Mouse (Mus musculus): Measurements from ENCODE around the gene Mcoln3. TPM values are rescaled to one million over a fixed set of nuclear protein-coding genes. Genes with fewer than 3 reads are reported as not detected.

The Mcoln3 gene
- polyA plus RNA-seq, 1 experiment from 2014 or later = 4.8 TPM

GRCm38 (mm10) chr3:146152913-146153312 lies 35.7 kb downstream of the Mcoln3 start:
- 78% methylated on average over 2 of the region's 2 CpGs for WGBS
- no peak overlapping the region for H3K27ac ChIP-seq (ENCODE audit: low read depth, low read length)
- DNase-seq (ENCODE audit: low spot score) (no peak), ATAC-seq (replicated peaks; ENCODE audit: low FRiP score) (no peak)
- no peak overlapping the region for H3K4me3 ChIP-seq (ENCODE audit: low read depth, low read length)
- H3K9ac ChIP-seq (ENCODE audit: low read length) = no peak overlapping the region
- peaks cover 5% of the 10 kb centered on the region; the same call in 1 of the 2 replicates for H3K4me1 ChIP-seq (replicated peaks; ENCODE audit: control insufficient read depth, insufficient read depth, low read length)
- H3K36me3 ChIP-seq (ENCODE audit: control insufficient read depth, insufficient read depth, low read length) = no peaks in the 10 kb centered on the region
- no peak overlapping the region for H3K4me2 ChIP-seq (ENCODE audit: low read depth, low read length, severe bottlenecking)
- H3K27me3 ChIP-seq (ENCODE audit: control insufficient read depth, insufficient read depth, low read length) = 0 out of 2 replicates have a peak, but pooled peaks cover 6% of the 10 kb centered on the region
- no peaks in the 10 kb centered on the region for H3K9me3 ChIP-seq (ENCODE audit: control insufficient read depth, low read length)

DNA sequence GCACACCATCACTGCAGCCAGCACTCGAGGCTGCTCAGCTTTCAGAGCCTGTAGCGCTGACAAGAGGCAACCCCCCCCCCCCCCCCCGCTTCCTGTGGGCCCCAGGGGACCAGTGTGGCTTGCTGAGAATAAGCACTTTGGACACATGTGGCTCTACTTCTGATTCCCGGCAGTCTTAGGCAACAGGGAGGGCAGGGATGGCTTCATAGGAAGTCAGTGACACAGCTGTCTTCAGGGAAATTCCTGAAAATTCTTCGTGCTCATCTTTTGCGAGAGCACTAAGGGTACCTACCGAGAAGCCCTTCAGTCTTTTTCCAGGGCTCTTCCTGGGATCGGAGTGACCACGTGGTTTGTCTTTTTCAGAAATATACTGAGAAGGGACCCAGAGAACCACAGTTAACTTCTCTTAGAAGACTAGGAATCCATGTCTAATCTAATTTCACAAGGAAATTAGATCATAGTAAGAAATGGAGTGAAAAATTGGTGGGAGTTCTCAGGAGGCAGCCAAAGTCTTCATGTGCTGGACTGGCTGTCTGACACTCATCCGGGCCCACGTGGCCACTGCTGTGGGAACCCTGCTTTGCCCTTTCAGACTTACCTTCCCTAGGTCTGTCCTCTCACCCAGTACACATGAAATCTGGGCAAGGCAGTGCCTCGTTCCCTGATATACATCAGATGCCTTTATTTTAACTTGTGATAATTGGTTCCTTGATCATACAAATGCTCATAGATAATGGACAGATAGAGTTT lies 36.8 kb downstream of the Mcoln3 start:
- Histone ChIP-seq H3K9ac (ENCODE audit: low read length) (no peak overlapping the region), H3K4me3 (ENCODE audit: low read depth, low read length) (no peak overlapping the region), H3K27ac (ENCODE audit: low read depth, low read length) (no peak overlapping the region; the same call in 1 of the 2 replicates), H3K27me3 (ENCODE audit: control insufficient read depth, insufficient read depth, low read length) (0 out of 2 replicates have a peak, but pooled peaks cover 6% of the 10 kb centered on the region), H3K9me3 (ENCODE audit: control insufficient read depth, low read length) (no peaks in the 10 kb centered on the region), H3K4me2 (ENCODE audit: low read depth, low read length, severe bottlenecking) (no peak overlapping the region), H3K4me1 (replicated peaks; ENCODE audit: control insufficient read depth, insufficient read depth, low read length) (peaks cover 5% of the 10 kb centered on the region; the same call in 1 of the 2 replicates), H3K36me3 (ENCODE audit: control insufficient read depth, insufficient read depth, low read length) (no peaks in the 10 kb centered on the region)
- ATAC-seq (replicated peaks; ENCODE audit: low FRiP score) = no peak
- DNase-seq (ENCODE audit: low spot score) = peak; percentile 60
- 44% methylated on average over 11 of the region's 12 CpGs for WGBS

- Histone ChIP-seq H3K36me3 (ENCODE audit: control insufficient read depth, insufficient read depth, low read length) (no peaks in the 10 kb centered on the region), H3K27ac (ENCODE audit: low read depth, low read length) (no peak overlapping the region), H3K4me1 (replicated peaks; ENCODE audit: control insufficient read depth, insufficient read depth, low read length) (no peaks in the 10 kb centered on the region), H3K4me3 (ENCODE audit: low read depth, low read length) (no peak overlapping the region), H3K27me3 (ENCODE audit: control insufficient read depth, insufficient read depth, low read length) (0 out of 2 replicates have a peak, but pooled peaks cover 3% of the 10 kb centered on the region), H3K9me3 (ENCODE audit: control insufficient read depth, low read length) (no peaks in the 10 kb centered on the region), H3K9ac (ENCODE audit: low read length) (no peak overlapping the region), H3K4me2 (ENCODE audit: low read depth, low read length, severe bottlenecking) (no peak overlapping the region)
- DNase-seq (ENCODE audit: low spot score) (no peak), ATAC-seq (replicated peaks; ENCODE audit: low FRiP score) (no peak)
- whole genome bisulfite sequencing = 83% methylated on average over 13 of the region's 13 CpGs
Observed at GRCm38 (mm10) chr3:146155628-146156576, 38.7 kb downstream of the Mcoln3 start.

DNA sequence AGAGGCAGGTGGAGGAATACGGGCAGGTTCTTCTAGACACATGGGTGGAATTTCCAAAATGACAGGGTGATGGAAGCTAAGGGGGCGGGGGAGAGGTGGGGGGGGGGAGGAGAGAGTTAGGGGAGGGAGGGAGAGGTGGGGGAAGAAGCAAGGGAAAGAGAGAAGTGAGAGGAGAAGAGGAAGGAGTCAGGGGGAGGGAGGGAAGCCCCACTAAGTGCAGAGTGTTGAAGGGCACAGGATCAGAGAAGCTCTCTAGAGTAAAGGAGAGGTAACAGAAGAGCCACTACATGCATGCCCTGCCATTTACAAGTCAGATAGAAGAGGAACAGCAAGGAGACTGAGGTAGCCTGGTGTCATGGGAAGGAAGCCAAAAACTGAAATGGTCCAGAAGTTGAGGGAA lies 39.6 kb downstream of the Mcoln3 start:
- no peaks in the 10 kb centered on the region for H3K9me3 ChIP-seq (ENCODE audit: control insufficient read depth, low read length)
- 92% methylated on average over 2 of the region's 2 CpGs for WGBS
- ATAC-seq (replicated peaks; ENCODE audit: low FRiP score) (no peak), DNase-seq (ENCODE audit: low spot score) (no peak)
- H3K27ac ChIP-seq (ENCODE audit: low read depth, low read length) = no peak overlapping the region
- H3K27me3 ChIP-seq (ENCODE audit: control insufficient read depth, insufficient read depth, low read length) = no peaks in the 10 kb centered on the region
- no peaks in the 10 kb centered on the region for H3K4me1 ChIP-seq (replicated peaks; ENCODE audit: control insufficient read depth, insufficient read depth, low read length)
- no peaks in the 10 kb centered on the region for H3K36me3 ChIP-seq (ENCODE audit: control insufficient read depth, insufficient read depth, low read length)
- no peak overlapping the region for H3K4me2 ChIP-seq (ENCODE audit: low read depth, low read length, severe bottlenecking)
- no peak overlapping the region for H3K4me3 ChIP-seq (ENCODE audit: low read depth, low read length)
- no peak overlapping the region for H3K9ac ChIP-seq (ENCODE audit: low read length)

GRCm38 (mm10) chr3:146158039-146158438 lies 40.8 kb downstream of the Mcoln3 start:
- Histone ChIP-seq H3K27ac (ENCODE audit: low read depth, low read length) (no peak overlapping the region), H3K36me3 (ENCODE audit: control insufficient read depth, insufficient read depth, low read length) (no peaks in the 10 kb centered on the region), H3K4me3 (ENCODE audit: low read depth, low read length) (no peak overlapping the region), H3K4me1 (replicated peaks; ENCODE audit: control insufficient read depth, insufficient read depth, low read length) (no peaks in the 10 kb centered on the region), H3K27me3 (ENCODE audit: control insufficient read depth, insufficient read depth, low read length) (no peaks in the 10 kb centered on the region), H3K4me2 (ENCODE audit: low read depth, low read length, severe bottlenecking) (no peak overlapping the region), H3K9ac (ENCODE audit: low read length) (no peak overlapping the region), H3K9me3 (ENCODE audit: control insufficient read depth, low read length) (no peaks in the 10 kb centered on the region)
- DNase-seq (ENCODE audit: low spot score) (no peak), ATAC-seq (replicated peaks; ENCODE audit: low FRiP score) (no peak)
- 76% methylated on average over 4 of the region's 4 CpGs for WGBS

DNA sequence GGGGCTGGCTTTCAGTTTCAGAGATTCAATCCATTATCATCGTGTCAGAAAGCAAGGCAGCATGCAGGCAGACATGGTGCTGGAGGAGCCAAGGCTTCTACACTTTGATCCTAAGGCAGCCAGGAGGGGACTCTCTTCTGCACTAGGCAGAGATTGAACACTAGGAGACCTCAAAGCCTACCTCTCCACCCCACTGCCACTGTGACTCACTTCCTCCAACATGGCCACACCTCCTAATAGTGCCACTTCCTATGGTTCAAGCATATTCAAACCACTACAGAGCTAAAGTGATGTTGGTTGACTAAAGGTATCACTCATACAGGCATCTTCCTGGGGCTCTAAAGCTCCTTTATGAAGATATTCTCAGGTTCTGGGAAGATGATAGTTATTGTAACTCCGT lies 42.1 kb downstream of the Mcoln3 start:
- Histone ChIP-seq H3K9ac (ENCODE audit: low read length) (no peak overlapping the region), H3K9me3 (ENCODE audit: control insufficient read depth, low read length) (no peaks in the 10 kb centered on the region), H3K27me3 (ENCODE audit: control insufficient read depth, insufficient read depth, low read length) (no peaks in the 10 kb centered on the region), H3K4me2 (ENCODE audit: low read depth, low read length, severe bottlenecking) (no peak overlapping the region), H3K4me3 (ENCODE audit: low read depth, low read length) (no peak overlapping the region), H3K4me1 (replicated peaks; ENCODE audit: control insufficient read depth, insufficient read depth, low read length) (no peaks in the 10 kb centered on the region), H3K36me3 (ENCODE audit: control insufficient read depth, insufficient read depth, low read length) (no peaks in the 10 kb centered on the region), H3K27ac (ENCODE audit: low read depth, low read length) (no peak overlapping the region)
- 76% methylated on average over 2 of the region's 2 CpGs for WGBS
- ATAC-seq (replicated peaks; ENCODE audit: low FRiP score) = no peak
- no peak for DNase-seq (ENCODE audit: low spot score)

DNA sequence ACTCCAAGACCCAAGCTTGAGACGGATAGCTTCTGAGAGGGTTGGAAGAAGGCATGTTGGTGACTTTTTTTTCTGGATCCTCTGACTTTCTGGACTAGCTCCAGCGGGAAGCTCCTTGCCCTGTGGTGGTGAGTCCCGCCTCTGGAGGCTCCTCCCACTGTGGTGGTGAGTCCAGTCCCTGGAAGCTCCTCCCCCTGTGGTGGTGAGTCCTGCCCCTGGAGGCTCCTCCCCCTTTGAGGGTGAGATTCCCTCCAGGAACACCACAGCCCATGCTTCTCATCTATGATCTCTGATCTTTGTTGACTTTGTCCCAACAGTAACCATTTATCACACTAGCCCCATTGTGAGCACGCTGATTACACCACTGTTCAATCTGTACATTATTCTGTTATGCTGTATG lies 44.9 kb downstream of the Mcoln3 start:
- 85% methylated on average over 4 of the region's 4 CpGs for WGBS
- DNase-seq (ENCODE audit: low spot score) (no peak), ATAC-seq (replicated peaks; ENCODE audit: low FRiP score) (no peak)
- Histone ChIP-seq H3K36me3 (ENCODE audit: control insufficient read depth, insufficient read depth, low read length) (no peaks in the 10 kb centered on the region), H3K27me3 (ENCODE audit: control insufficient read depth, insufficient read depth, low read length) (no peaks in the 10 kb centered on the region), H3K27ac (ENCODE audit: low read depth, low read length) (no peak overlapping the region), H3K4me1 (replicated peaks; ENCODE audit: control insufficient read depth, insufficient read depth, low read length) (no peaks in the 10 kb centered on the region), H3K4me2 (ENCODE audit: low read depth, low read length, severe bottlenecking) (no peak overlapping the region), H3K4me3 (ENCODE audit: low read depth, low read length) (no peak overlapping the region), H3K9ac (ENCODE audit: low read length) (no peak overlapping the region), H3K9me3 (ENCODE audit: control insufficient read depth, low read length) (no peaks in the 10 kb centered on the region)

- Histone ChIP-seq H3K9ac (ENCODE audit: low read length) (no peak overlapping the region), H3K4me3 (ENCODE audit: low read depth, low read length) (no peak overlapping the region), H3K9me3 (ENCODE audit: control insufficient read depth, low read length) (no peaks in the 10 kb centered on the region), H3K27me3 (ENCODE audit: control insufficient read depth, insufficient read depth, low read length) (no peaks in the 10 kb centered on the region), H3K36me3 (ENCODE audit: control insufficient read depth, insufficient read depth, low read length) (no peaks in the 10 kb centered on the region), H3K27ac (ENCODE audit: low read depth, low read length) (no peak overlapping the region), H3K4me2 (ENCODE audit: low read depth, low read length, severe bottlenecking) (no peak overlapping the region), H3K4me1 (replicated peaks; ENCODE audit: control insufficient read depth, insufficient read depth, low read length) (no peaks in the 10 kb centered on the region)
- ATAC-seq (replicated peaks; ENCODE audit: low FRiP score) (no peak), DNase-seq (ENCODE audit: low spot score) (no peak)
- 85% methylated on average over 4 of the region's 4 CpGs for WGBS
Observed at GRCm38 (mm10) chr3:146169356-146169755, 52.1 kb downstream of the Mcoln3 start.
